Mouse (Mus musculus) lung, adult 2 months (tissue): ENCODE measurements around the gene Cacna1c.

Source experiments
- CTCF ChIP-seq: fragments of 200-500 bp; IDR thresholded peaks from 2 replicates; pipeline ENCODE4 v1.5.1; 2011; ENCODE audit warnings: mild to moderate bottlenecking, low read length, control low read depth; ENCODE audit not compliant: insufficient read depth
- POLR2A ChIP-seq: fragments of 200-500 bp; IDR thresholded peaks from 2 replicates; pipeline ENCODE4 v1.6.1; 2011; ENCODE audit warnings: low read depth, mild to moderate bottlenecking, control low read depth, low read length, borderline replicate concordance; ENCODE audit errors: extremely low read depth

DNA sequence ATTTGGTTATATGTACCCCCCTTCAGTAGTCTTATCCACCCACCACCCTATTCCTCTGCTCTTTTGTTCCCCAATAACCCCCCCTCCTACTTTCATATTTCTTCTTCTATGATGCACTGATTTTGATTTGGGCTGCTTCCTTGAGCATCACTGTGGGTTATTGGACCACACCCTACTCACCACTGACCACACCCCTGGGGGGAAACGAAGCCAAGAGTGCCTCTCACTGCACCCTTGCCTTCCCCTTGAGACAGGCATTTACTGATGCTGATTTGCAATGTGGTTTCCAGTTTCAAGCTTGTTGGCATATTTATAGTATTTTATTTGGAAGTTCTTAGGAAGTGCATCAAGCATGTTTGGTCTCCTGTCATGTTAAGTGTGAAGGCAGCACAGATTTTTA, 337.8 kb downstream of the Cacna1c start:
- TF ChIP-seq POLR2A (no peak), CTCF (no peak)
